Mouse (Mus musculus) limb, embryonic 15.5 days (tissue): ENCODE measurements at regions not wholly inside any gene's neighbourhood (a gene's known extent, or its start where the extent isn't known, plus 50 kb on each side); places are given as distances from the start of the nearest gene placed in this dataset.

Experiments used
- ATAC-seq: fragments of 200-750 bp; cut with Nextera tagmentation; 2 replicates; pipeline ENCODE4 v1.8.0; 2017; ENCODE audit warnings: low read depth, moderate TSS enrichment; ENCODE audit not compliant: insufficient number of reproducible peaks, low FRiP score, low TSS enrichment
- H3K27ac ChIP-seq: fragments of 300-500 bp; sonication (generic); 2 replicates; pipeline ENCODE4 v1.5.1; 2015; ENCODE audit warnings: moderate library complexity, mild to moderate bottlenecking, inconsistent platforms
- H3K27me3 ChIP-seq: fragments of 300-500 bp; sonication (generic); 2 replicates; pipeline ENCODE4 v1.6.1; 2015; ENCODE audit warnings: inconsistent platforms
- H3K36me3 ChIP-seq: fragments of 300-500 bp; sonication (generic); 2 replicates; pipeline ENCODE4 v1.6.1; 2015; ENCODE audit warnings: inconsistent platforms
- H3K4me1 ChIP-seq: fragments of 300-500 bp; sonication (generic); 2 replicates; pipeline ENCODE4 v1.6.1; 2015; ENCODE audit warnings: inconsistent platforms
- H3K4me2 ChIP-seq: fragments of 300-500 bp; sonication (generic); 2 replicates; pipeline ENCODE4 v1.6.1; 2015; ENCODE audit warnings: mild to moderate bottlenecking, inconsistent platforms
- H3K4me3 ChIP-seq: fragments of 300-500 bp; sonication (generic); 2 replicates; pipeline ENCODE4 v1.5.1; 2015; ENCODE audit warnings: mild to moderate bottlenecking, inconsistent platforms
- H3K9ac ChIP-seq: fragments of 300-500 bp; sonication (generic); 2 replicates; pipeline ENCODE4 v1.6.1; 2015; ENCODE audit warnings: inconsistent platforms
- H3K9me3 ChIP-seq: fragments of 300-500 bp; sonication (generic); 2 replicates; pipeline ENCODE4 v1.6.1; 2016; ENCODE audit warnings: inconsistent platforms
- WGBS: fragments of 180-500 bp; shearing (Covaris S2); methylation state at CpG from one replicate; pipeline ENCODE4 v1.1.7; 2015; 5-methylcytosine and 5-hydroxymethylcytosine counted together

GRCm38 (mm10) chr3:37943661-37944060 lies 219.4 kb upstream of the Gm5148 start:
- no peak for ATAC-seq
- Histone ChIP-seq H3K9me3 (no peaks in the 10 kb centered on the region), H3K9ac (no peak overlapping the region)

GRCm38 (mm10) chr3:37940016-37940415 lies 215.7 kb upstream of the Gm5148 start:
- H3K27ac ChIP-seq, result no peak overlapping the region
- H3K4me3 ChIP-seq, result no peak overlapping the region
- ATAC-seq, result no peak
- no peaks in the 10 kb centered on the region for H3K36me3 ChIP-seq
- H3K4me2 ChIP-seq, result no peak overlapping the region
- peaks cover 33% of the 10 kb centered on the region for H3K4me1 ChIP-seq
- WGBS, result 90% methylated on average over 3 of the region's 3 CpGs
- no peak overlapping the region for H3K9ac ChIP-seq
- no peaks in the 10 kb centered on the region for H3K9me3 ChIP-seq
- H3K27me3 ChIP-seq, result no peaks in the 10 kb centered on the region

More at GRCm38 (mm10) chr3:37943661-37944060, 219.4 kb upstream of the Gm5148 start:
- Histone ChIP-seq H3K4me1 (peaks cover 1% of the 10 kb centered on the region; the same call in 1 of the 2 replicates), H3K27me3 (no peaks in the 10 kb centered on the region), H3K4me2 (no peak overlapping the region), H3K27ac (no peak overlapping the region), H3K36me3 (no peaks in the 10 kb centered on the region), H3K4me3 (no peak overlapping the region)

GRCm38 (mm10) chr3:37938870-37939269 lies 214.6 kb upstream of the Gm5148 start:
- no peak overlapping the region for H3K4me3 ChIP-seq
- no peaks in the 10 kb centered on the region for H3K27me3 ChIP-seq
- H3K9me3 ChIP-seq, result no peaks in the 10 kb centered on the region
- H3K4me2 ChIP-seq, result no peak overlapping the region
- WGBS, result 98% methylated on average over 11 of the region's 11 CpGs
- peaks cover 38% of the 10 kb centered on the region for H3K4me1 ChIP-seq
- no peaks in the 10 kb centered on the region for H3K36me3 ChIP-seq
- ATAC-seq, result no peak
- H3K27ac ChIP-seq, result peak overlapping the region; percentile 47
- H3K9ac ChIP-seq, result no peak overlapping the region

GRCm38 (mm10) chr3:37938284-37938596 lies 213.9 kb upstream of the Gm5148 start:
- no peaks in the 10 kb centered on the region for H3K36me3 ChIP-seq
- peaks cover 38% of the 10 kb centered on the region for H3K4me1 ChIP-seq
- no peak overlapping the region for H3K4me3 ChIP-seq
- H3K9me3 ChIP-seq, result no peaks in the 10 kb centered on the region
- no peaks in the 10 kb centered on the region for H3K27me3 ChIP-seq
- WGBS, result 15% methylated on average over 3 of the region's 3 CpGs
- H3K9ac ChIP-seq, result no peak overlapping the region
- H3K4me2 ChIP-seq, result no peak overlapping the region
- no peak for ATAC-seq
- H3K27ac ChIP-seq, result peak overlapping the region; percentile 47; the same call in 1 of the 2 replicates

GRCm38 (mm10) chr3:37937381-37938283 lies 213.3 kb upstream of the Gm5148 start:
- H3K9ac ChIP-seq, result no peak overlapping the region
- no peaks in the 10 kb centered on the region for H3K9me3 ChIP-seq
- peak overlapping the region; percentile 47; the same call in 1 of the 2 replicates for H3K27ac ChIP-seq
- H3K4me1 ChIP-seq, result peaks cover 38% of the 10 kb centered on the region
- no peaks in the 10 kb centered on the region for H3K27me3 ChIP-seq
- H3K36me3 ChIP-seq, result no peaks in the 10 kb centered on the region
- ATAC-seq, result no peak
- H3K4me2 ChIP-seq, result no peak overlapping the region
- H3K4me3 ChIP-seq, result no peak overlapping the region
- WGBS, result 31% methylated on average over 11 of the region's 11 CpGs

- no peaks in the 10 kb centered on the region for H3K9me3 ChIP-seq
- no peaks in the 10 kb centered on the region for H3K36me3 ChIP-seq
- peaks cover 38% of the 10 kb centered on the region for H3K4me1 ChIP-seq
- no peaks in the 10 kb centered on the region for H3K27me3 ChIP-seq
- 22% methylated on average over 12 of the region's 12 CpGs for WGBS
- H3K9ac ChIP-seq, result no peak overlapping the region
- 0 out of 2 replicates have a peak, but pooled peaks have one; percentile 25 for ATAC-seq
- peak overlapping the region; percentile 76 for H3K27ac ChIP-seq
- H3K4me2 ChIP-seq, result peak overlapping the region; percentile 36
- H3K4me3 ChIP-seq, result no peak overlapping the region
Observed at GRCm38 (mm10) chr3:37936251-37936931, 212.1 kb upstream of the Gm5148 start.

GRCm38 (mm10) chr3:37934905-37935708 lies 210.8 kb upstream of the Gm5148 start:
- 8% methylated on average over 10 of the region's 10 CpGs for WGBS
- peak overlapping the region; percentile 76 for H3K27ac ChIP-seq
- no peaks in the 10 kb centered on the region for H3K9me3 ChIP-seq
- no peak overlapping the region for H3K4me3 ChIP-seq
- H3K27me3 ChIP-seq, result no peaks in the 10 kb centered on the region
- H3K9ac ChIP-seq, result no peak overlapping the region
- H3K4me1 ChIP-seq, result peaks cover 38% of the 10 kb centered on the region
- H3K36me3 ChIP-seq, result no peaks in the 10 kb centered on the region
- no peak overlapping the region for H3K4me2 ChIP-seq
- ATAC-seq, result no peak

- 0 out of 2 replicates have a peak overlapping the region, but pooled peaks have one; percentile 50 for H3K27ac ChIP-seq
- no peak overlapping the region for H3K9ac ChIP-seq
- H3K9me3 ChIP-seq, result no peaks in the 10 kb centered on the region
- H3K27me3 ChIP-seq, result no peaks in the 10 kb centered on the region
- ATAC-seq, result no peak
- WGBS, result 66% methylated on average over 2 of the region's 2 CpGs
- H3K4me2 ChIP-seq, result no peak overlapping the region
- peaks cover 38% of the 10 kb centered on the region for H3K4me1 ChIP-seq
- H3K4me3 ChIP-seq, result no peak overlapping the region
- H3K36me3 ChIP-seq, result no peaks in the 10 kb centered on the region
Observed at GRCm38 (mm10) chr3:37934236-37934635, 209.9 kb upstream of the Gm5148 start.

- Histone ChIP-seq H3K9me3 (no peaks in the 10 kb centered on the region), H3K4me2 (no peak overlapping the region), H3K4me1 (no peaks in the 10 kb centered on the region), H3K4me3 (no peak overlapping the region), H3K27ac (no peak overlapping the region), H3K27me3 (no peaks in the 10 kb centered on the region), H3K36me3 (no peaks in the 10 kb centered on the region), H3K9ac (no peak overlapping the region)
- 71% methylated on average over 6 of the region's 6 CpGs for WGBS
- no peak for ATAC-seq
Observed at GRCm38 (mm10) chr3:37928731-37929130, 204.4 kb upstream of the Gm5148 start.

- Histone ChIP-seq H3K4me2 (no peak overlapping the region), H3K4me3 (no peak overlapping the region), H3K36me3 (no peaks in the 10 kb centered on the region), H3K27ac (no peak overlapping the region), H3K9ac (no peak overlapping the region), H3K4me1 (peaks cover 2% of the 10 kb centered on the region; the same call in 1 of the 2 replicates), H3K9me3 (no peaks in the 10 kb centered on the region), H3K27me3 (no peaks in the 10 kb centered on the region)
- WGBS, result 70% methylated on average over 4 of the region's 4 CpGs
- ATAC-seq, result no peak
Observed at GRCm38 (mm10) chr3:37919450-37920156, 195.3 kb upstream of the Gm5148 start.

GRCm38 (mm10) chr3:37916786-37917479 lies 192.6 kb upstream of the Gm5148 start:
- 27% methylated on average over 14 of the region's 14 CpGs for WGBS
- no peak overlapping the region for H3K4me2 ChIP-seq
- 0 out of 2 replicates have a peak overlapping the region, but pooled peaks have one; percentile 11 for H3K27ac ChIP-seq

More at GRCm38 (mm10) chr3:37916786-37917479, 192.6 kb upstream of the Gm5148 start:
- H3K4me3 ChIP-seq, result no peak overlapping the region
- H3K4me1 ChIP-seq, result peaks cover 2% of the 10 kb centered on the region; the same call in 1 of the 2 replicates
- H3K27me3 ChIP-seq, result no peaks in the 10 kb centered on the region
- no peak overlapping the region for H3K9ac ChIP-seq
- H3K36me3 ChIP-seq, result no peaks in the 10 kb centered on the region
- H3K9me3 ChIP-seq, result no peaks in the 10 kb centered on the region
- ATAC-seq, result no peak; the same call in 1 of the 2 replicates
